Mouse (Mus musculus): ENCODE data around the gene Olfr263.
A peak's percentile ranks its signal among the peaks of the same experiment; 100 is the strongest.
"Not testable (repeated sequence)": the region's sequence is repeated elsewhere in the genome, so short reads cannot be mapped to it uniquely, and the experiment has no call there.

The Olfr263 gene

GRCm38 (mm10) chr13:21129339-21129738, at the start of gene Olfr263:
Gene Olfr263, plus strand, starts transcription at chr13:21129639.
- DNase-seq (ENCODE audit: low spot score) = not testable (repeated sequence)

GRCm38 (mm10) chr13:21082686-21083085, 46.8 kb upstream of the Olfr263 start:
- DNase-seq (ENCODE audit: low spot score) = no peak

GRCm38 (mm10) chr13:21109759-21110158, 19.7 kb upstream of the Olfr263 start:
- no peak for DNase-seq (ENCODE audit: low spot score)

GRCm38 (mm10) chr13:21110441-21110840, 19.0 kb upstream of the Olfr263 start:
- DNase-seq (ENCODE audit: low spot score) = no peak

GRCm38 (mm10) chr13:21111183-21111582, 18.3 kb upstream of the Olfr263 start, which contains the start of gene Olfr1369-ps1:
Gene Olfr1369-ps1, plus strand, starts transcription at chr13:21111483.
- DNase-seq (ENCODE audit: low spot score) = not testable (repeated sequence)

- no peak for DNase-seq (ENCODE audit: low spot score)
These were observed 15.3 kb upstream of the Olfr263 start for GRCm38 (mm10) chr13:21114121-21114520.

GRCm38 (mm10) chr13:21142421-21142820, 13.0 kb downstream of the Olfr263 start:
- DNase-seq (ENCODE audit: low spot score) = no peak

GRCm38 (mm10) chr13:21145767-21146166, 16.3 kb downstream of the Olfr263 start, which contains the start of gene Olfr1368:
Gene Olfr1368, minus strand, starts transcription at chr13:21145867.
- no peak for DNase-seq (ENCODE audit: low spot score)

- DNase-seq (ENCODE audit: low spot score) = no peak
These were observed 26.4 kb downstream of the Olfr263 start for GRCm38 (mm10) chr13:21155888-21156287.

GRCm38 (mm10) chr13:21158071-21158470, 28.6 kb downstream of the Olfr263 start:
- no peak for DNase-seq (ENCODE audit: low spot score)

- DNase-seq (ENCODE audit: low spot score) = peak; percentile 87
These were observed 29.5 kb downstream of the Olfr263 start for GRCm38 (mm10) chr13:21158785-21159474.

- DNase-seq (ENCODE audit: low spot score) = no peak
These were observed 30.0 kb downstream of the Olfr263 start for GRCm38 (mm10) chr13:21159475-21159819.

GRCm38 (mm10) chr13:21160041-21160511, 30.6 kb downstream of the Olfr263 start:
- no peak for DNase-seq (ENCODE audit: low spot score)

GRCm38 (mm10) chr13:21160657-21161590, 31.5 kb downstream of the Olfr263 start:
- peak; percentile 93 for DNase-seq (ENCODE audit: low spot score)

- DNase-seq (ENCODE audit: low spot score) = no peak
These were observed 32.2 kb downstream of the Olfr263 start for GRCm38 (mm10) chr13:21161591-21161990.

GRCm38 (mm10) chr13:21162591-21162990, 33.2 kb downstream of the Olfr263 start:
- no peak for DNase-seq (ENCODE audit: low spot score)

- DNase-seq (ENCODE audit: low spot score) = peak; percentile 87
These were observed 37.8 kb downstream of the Olfr263 start for GRCm38 (mm10) chr13:21166936-21167909.

GRCm38 (mm10) chr13:21167910-21168300, 38.5 kb downstream of the Olfr263 start:
- DNase-seq (ENCODE audit: low spot score) = no peak

GRCm38 (mm10) chr13:21168371-21169011, 39.1 kb downstream of the Olfr263 start:
- DNase-seq (ENCODE audit: low spot score) = no peak

- DNase-seq (ENCODE audit: low spot score) = no peak
These were observed 39.8 kb downstream of the Olfr263 start for GRCm38 (mm10) chr13:21169121-21169656.

All from layer of hippocampus, adult 11-12 months (tissue).